Mouse (Mus musculus) heart, adult 11 months (tissue): ENCODE results near the gene Psmc3.
A peak's percentile ranks its signal among the peaks of the same experiment; 100 is the strongest.

Source experiments
- DNase-seq: peaks from one replicate; pipeline ENCODE4 v3.0.0; 2022

The Psmc3 gene

DNA sequence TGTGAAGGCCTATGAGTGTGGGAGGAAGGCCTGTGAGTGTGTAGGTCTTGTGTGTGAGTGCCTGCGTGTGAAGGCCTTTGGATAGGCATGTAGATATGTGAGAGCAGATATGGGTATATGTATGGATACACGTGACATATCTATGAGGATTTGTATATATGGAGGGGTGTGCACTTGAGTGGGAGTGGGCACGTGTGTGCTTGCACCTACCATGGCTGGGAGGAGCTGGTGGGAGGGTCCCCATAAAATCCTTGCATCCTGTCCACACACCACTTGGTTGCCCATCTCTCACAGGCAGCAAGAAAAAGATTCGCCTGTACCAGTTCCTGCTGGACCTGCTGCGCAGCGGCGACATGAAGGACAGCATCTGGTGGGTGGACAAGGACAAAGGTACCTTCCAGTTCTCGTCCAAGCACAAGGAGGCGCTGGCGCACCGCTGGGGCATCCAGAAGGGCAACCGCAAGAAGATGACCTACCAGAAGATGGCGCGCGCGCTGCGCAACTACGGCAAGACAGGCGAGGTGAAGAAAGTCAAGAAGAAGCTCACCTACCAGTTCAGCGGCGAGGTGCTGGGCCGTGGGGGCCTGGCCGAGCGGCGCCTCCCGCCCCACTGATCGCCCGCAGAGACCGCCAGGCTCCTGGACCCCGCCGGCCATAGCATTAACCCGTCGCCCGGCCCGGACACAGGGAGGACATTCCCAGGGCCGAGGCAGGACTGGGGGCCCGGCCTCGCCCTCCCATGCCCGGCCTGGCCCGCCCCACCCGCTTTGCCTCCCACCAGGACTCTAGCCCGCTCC, 61.2 kb downstream of the Psmc3 start:
- DNase-seq: peak; percentile 98

DNA sequence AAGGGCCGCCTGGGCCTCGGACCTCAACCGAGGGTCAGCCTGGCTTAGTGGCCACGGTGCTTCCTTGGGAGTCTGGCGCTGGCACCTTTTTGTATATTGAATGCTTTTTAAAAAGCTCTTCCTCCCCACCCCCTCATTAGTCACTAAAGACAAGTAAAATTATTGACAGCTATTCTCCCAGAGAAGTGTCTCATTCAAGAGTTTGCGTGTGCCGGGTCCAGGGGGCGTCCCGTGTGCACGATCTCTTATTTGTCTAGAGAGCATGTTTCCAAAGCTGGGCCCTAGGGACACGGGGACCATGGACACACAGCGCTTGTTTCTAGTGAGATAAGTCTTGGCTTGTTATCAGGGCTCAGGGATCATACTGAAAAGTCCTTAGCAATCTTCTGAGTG, 61.8 kb downstream of the Psmc3 start:
- no peak for DNase-seq
